Mouse (Mus musculus): ENCODE results near the gene Flrt1.

Gene Flrt1

DNA sequence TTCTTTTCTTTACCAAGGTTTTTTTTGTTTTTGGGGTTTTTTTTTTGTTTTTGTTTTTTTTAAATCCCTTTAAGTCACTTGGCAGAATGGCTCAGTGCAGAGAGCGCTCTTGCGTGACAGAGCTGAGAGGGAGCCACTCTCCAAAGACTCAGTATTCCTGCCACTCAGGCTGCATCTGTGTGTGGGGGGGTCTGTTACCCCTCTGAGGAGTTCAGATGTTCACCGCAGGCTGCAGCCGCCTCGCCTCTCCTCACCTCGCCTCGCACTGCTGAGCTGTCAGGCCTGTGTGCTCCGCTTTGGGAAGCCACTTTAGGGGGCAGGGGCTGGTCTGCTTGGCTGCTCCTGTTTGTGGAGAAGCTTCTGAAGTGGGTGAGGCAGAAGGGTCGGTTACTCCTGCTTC is at the start of gene Flrt1:
TSS of gene Flrt1 (minus strand) at position 186 of the 400 bp plus-strand sequence.
- DNase-seq (ENCODE audit: low spot score): no peak

DNA sequence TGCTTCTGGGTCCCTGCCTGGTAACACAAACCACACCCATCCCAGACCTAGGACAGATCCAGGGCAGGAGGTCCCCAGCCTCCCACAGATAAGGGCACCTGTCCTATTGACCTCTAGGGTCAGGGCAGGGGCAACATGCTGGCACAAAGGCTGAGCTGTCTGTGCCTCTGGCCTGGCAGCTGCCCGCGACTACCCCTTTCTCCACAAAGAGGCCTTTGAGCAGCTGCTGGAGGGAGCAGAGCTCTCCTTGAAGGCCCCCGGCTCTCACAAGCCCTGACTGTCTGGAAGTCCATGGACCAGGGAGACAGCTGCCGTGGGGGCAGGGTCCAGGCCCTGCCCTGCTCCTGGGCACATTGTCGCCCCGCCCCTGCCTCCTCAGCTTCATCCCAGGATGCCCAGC is 49.7 kb upstream of the Flrt1 start:
- DNase-seq (ENCODE audit: low spot score): no peak

DNA sequence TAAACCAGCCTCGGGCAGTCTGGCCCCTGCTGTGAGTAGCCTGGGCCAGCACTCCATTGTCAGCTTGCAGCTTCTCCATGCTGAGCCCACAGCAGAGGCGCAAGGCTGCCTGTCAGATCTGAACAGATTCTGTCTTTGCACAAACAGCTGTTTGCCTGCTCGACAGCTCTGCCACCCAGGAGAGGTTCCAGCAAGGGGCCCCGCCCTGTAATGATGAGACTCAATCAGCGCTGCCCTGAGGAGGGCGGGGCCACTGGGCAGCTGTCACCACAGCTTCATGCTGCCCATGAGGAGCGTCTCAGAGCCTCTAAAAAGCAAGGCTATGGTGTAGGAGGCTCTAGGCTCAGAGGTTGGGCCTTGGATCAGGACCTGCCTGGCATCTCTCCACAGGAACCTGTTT is 47.7 kb upstream of the Flrt1 start:
- no peak for DNase-seq (ENCODE audit: low spot score)

DNA sequence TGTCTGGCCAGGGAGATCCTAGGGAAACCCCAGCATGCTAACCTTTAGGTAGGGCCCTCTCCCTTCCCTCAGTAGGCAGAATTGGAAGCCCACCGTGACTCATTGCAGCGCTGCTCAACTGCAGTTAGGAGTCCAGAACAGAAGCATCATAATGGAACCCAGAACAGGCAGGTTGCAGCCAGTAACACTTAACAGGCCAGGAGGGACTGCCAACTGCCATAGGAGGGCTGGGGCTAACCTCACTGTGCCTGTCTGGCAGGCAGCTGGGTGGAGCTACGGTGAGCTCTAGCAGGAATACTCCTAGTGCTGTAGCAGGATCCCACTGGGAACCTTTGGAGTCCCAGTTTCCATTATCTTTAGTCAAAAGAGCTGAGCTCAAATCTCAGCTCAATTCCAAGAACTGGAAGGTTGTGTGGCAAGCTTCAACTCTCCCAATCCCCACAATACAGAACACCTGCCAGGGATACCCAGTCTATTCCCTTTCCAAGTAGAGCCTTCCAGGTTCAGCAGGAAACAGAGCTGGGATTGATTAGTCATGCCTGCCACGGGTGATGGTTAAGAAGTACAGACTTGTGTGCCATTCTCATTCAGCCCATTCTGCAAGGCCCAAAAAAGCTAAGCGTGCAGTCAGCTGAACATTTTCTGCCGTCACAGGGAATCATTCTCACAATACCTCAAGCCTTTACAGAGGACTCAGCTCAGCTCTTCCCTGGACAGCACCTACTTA is 46.6 kb upstream of the Flrt1 start:
- DNase-seq (ENCODE audit: low spot score): no peak

GRCm38 (mm10) chr19:7151300-7151926 is 45.9 kb upstream of the Flrt1 start:
- DNase-seq (ENCODE audit: low spot score): no peak

DNA sequence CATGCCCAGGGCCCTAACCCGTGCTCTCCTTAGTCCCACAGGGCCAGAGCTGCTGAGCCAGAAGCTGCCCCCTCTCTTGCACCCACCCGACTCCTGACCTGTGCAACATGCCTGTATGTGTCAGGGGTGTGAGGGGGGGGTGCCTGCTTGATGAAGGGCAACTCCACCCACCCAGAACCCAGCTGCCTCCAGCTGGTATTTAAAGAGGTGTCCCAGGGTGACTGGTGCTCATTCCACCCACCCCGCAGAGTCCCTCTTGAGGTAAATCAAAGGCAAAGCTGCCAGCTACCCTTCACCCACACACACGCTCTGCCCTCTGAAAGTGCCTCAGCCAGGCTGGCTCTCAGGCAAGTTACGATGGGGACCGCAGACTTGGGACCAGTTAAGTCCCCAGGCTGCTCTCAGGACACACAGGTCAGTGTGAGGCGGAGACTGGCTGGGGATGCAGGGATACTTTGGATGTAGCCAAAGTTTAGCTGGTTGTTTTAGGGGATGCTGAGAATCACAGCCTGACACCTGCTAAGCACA is 43.7 kb upstream of the Flrt1 start:
- no peak for DNase-seq (ENCODE audit: low spot score)

DNA sequence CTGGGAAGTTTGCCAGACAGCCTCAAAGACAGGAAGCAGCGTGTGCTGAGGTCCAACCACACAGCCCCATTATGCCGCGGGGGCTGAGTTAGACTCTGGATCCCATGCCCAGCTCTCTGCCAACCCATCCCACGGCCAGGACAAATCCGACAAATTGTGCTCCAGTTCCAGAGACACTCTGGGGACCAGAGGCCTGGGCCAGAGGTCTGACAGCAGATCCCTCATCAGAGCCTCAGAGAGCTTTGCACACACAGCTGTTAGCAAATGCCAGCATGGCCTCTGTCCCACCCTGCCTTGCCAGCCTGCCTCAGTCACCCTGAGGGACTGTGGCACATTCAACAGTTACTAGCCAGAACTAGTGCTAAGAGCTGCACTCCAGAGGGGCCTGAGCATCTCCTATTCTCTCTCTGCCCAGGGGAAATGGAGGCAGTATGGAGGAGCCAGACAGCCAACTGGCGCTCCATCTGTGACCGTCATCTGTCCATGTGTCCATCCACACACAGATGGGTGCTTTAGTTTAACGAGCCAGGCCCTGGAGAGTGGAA is 43.1 kb upstream of the Flrt1 start:
- no peak for DNase-seq (ENCODE audit: low spot score)

GRCm38 (mm10) chr19:7148096-7148495 is 42.6 kb upstream of the Flrt1 start:
- no peak for DNase-seq (ENCODE audit: low spot score)

- DNase-seq (ENCODE audit: low spot score): no peak
Measured at GRCm38 (mm10) chr19:7146376-7146775, 40.8 kb upstream of the Flrt1 start.

DNA sequence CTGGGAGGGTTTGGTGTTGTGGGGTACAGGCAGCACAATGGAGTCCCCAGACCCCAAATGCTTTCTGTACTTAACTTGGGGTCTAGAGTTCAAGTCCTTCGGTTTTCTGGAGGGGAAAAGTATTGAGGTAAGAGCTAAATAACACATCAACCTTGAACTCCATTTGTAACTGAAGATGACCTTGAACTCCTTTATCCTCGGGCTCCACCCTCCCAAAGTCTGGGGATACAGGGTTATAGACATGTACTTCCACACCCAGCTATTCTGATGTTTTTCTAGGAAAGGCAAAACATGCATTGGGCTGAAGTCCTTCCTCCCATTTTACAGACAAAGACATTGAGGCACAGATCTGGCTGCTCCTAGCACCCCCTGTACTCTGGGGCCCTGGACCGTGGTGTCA is 38.9 kb upstream of the Flrt1 start:
- no peak for DNase-seq (ENCODE audit: low spot score)

- DNase-seq (ENCODE audit: low spot score): peak; percentile 87
Measured at GRCm38 (mm10) chr19:7143854-7144253, 38.3 kb upstream of the Flrt1 start.

GRCm38 (mm10) chr19:7142207-7142915 is 36.8 kb upstream of the Flrt1 start:
- DNase-seq (ENCODE audit: low spot score): no peak

GRCm38 (mm10) chr19:7140856-7141421 is 35.4 kb upstream of the Flrt1 start:
- no peak for DNase-seq (ENCODE audit: low spot score)

DNA sequence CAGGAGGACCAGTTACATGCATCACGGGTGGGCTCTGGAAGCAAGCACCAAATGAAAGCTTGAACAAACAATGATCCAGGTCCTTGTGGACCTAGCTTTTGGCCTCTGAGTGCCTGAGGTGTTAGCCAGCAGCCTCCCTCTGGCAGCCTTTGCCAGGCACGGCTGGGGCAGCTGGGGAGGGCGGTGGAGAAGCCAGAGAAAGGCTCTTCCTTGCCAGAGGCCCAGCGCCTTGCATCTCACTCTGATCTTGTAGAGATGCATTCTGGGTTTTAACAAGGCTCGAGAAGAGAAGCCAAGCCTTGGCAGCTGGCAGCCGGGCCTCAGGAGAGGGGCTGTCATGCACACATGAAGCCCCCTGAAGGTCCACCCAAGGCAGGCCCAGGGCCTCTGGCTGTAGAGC is 34.8 kb upstream of the Flrt1 start:
- DNase-seq (ENCODE audit: low spot score): no peak

DNA sequence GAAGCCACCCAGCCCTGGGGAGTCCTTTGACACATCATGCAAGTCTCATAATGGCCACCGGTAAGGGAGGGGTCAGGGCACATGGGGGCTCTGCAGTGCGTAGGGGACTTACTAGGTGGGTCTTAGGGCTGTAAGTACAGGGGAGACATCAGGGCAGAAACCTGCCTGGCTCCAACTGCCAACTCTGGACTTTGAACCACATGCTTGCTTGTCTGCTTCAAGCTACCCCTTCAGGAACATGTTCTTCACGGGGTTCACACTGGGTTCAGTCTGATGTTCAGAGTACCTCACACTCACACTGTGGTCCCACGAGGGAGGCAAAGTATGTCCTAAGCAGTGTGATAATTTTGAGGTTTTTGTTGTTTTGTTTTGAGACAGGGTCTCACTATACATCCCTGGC is 33.8 kb upstream of the Flrt1 start:
- DNase-seq (ENCODE audit: low spot score): no peak

DNA sequence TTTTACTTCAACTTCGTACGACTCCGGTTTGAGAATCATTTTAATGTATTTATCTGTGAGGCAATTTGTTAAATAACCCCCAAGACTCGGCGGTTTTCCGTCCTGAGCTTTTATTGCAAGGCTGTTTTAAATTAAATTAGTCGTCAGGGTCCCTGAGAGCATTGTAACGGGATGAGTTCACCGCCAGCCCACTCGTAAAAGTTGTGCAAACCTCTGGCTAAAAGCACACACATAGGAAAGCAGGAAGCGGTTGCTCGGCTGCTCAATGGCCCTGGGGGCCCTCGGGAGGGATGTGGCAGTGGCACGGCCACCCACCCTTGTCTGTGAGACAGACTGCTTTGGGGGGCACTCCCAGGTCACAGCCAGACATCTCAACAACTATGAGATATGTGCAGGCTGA is 32.8 kb upstream of the Flrt1 start:
- DNase-seq (ENCODE audit: low spot score): no peak

DNA sequence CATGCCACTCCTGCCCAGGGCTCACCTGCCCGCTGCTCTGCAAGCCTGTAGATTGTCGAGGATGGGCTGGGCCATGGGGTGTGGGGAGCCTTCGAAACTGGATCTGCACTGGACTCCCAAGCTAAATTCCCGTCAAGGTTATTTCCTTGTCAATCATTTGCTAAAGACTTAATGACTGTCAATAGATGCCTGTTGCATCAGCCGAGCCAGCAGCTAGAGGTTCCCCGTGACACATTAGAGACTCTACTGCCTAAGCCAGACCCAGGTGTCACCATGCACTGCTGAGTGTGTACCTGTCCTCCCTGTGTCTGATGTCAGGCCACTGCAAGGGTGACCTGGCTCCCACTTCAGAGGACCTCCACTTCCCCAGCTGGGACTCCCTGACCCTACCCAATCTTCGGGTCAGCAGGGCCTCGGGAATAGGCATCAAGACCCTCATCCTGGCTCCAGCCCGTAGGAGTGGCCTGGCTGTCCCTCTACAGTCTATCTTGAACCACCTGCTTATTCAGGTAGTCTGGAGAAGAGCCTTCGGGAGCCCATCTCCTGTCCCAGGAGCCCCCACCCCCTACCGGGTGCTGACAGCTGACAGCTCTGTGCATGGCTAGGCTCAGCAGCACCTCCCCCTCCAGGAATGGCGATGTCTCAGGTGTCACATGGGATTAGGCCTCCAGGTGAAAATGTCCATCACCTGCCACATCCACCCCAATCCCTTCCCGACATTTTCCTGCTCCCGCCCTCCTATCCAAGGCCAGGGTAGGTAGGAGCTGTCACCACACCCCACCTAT is 31.4 kb upstream of the Flrt1 start:
- DNase-seq (ENCODE audit: low spot score): no peak

DNA sequence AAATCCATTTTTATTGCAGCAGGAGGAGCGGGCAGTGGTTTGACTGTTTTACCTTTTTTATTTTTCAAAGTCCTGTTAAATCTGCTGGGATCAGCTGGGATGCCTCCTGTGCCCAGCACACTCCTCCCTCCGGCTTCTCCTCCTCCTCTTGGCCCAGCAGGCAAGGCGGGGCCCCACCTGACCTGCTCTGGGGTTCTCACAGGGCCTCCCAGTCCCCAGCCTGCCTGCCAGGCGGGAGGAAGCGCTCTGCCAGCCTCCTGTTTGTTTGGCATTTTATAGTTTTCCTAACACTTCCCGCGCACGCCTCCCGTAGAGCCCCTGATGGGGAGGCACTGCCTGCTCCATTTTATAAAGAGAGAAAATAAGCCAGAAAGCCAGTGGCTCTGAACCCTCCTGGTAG is 30.5 kb upstream of the Flrt1 start:
- DNase-seq (ENCODE audit: low spot score): peak; percentile 36

GRCm38 (mm10) chr19:7135525-7135924 is 30.0 kb upstream of the Flrt1 start:
- peak; percentile 56 for DNase-seq (ENCODE audit: low spot score)

DNA sequence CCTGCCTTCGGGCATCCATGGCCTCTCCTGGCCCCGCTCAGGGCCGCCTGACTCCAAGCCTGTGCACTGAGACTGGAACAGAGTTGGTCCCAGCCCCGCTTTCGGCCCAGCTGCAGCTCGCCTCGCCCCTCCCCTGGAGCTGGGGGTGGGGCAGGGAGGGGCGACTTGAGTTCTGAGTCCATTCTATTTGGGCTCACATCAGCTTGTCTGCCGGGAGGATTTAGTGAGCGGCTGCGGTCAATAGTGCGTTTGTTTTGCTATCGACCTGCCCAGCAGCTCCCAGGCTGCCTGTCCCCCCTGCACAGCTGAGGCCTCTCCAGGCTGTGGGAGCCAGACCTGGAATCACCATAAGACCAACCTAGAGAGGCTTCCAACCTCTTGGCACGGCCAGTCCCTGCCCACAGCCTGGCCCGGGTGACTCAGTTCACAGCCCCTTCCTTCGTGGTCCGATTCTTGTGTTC is 29.1 kb upstream of the Flrt1 start:
- peak; percentile 78 for DNase-seq (ENCODE audit: low spot score)

GRCm38 (mm10) chr19:7133436-7133835 is 27.9 kb upstream of the Flrt1 start:
- no peak for DNase-seq (ENCODE audit: low spot score)
